Mouse (Mus musculus) olfactory bulb, adult 2 months (tissue): ENCODE data around the gene Rbp7. TPM values are rescaled to one million over a fixed set of nuclear protein-coding genes. Genes with fewer than 3 reads are reported as not detected.
"Not testable (repeated sequence)": the region's sequence is repeated elsewhere in the genome, so short reads cannot be mapped to it uniquely, and the experiment has no call there.

Source experiments
- H3K27ac ChIP-seq: fragments of 200-500 bp; 2 replicates; pipeline ENCODE4 v1.5.1; 2012; ENCODE audit warnings: low read depth, low read length; ENCODE audit not compliant: insufficient read depth
- H3K4me1 ChIP-seq: fragments of 200-500 bp; 2 replicates; pipeline ENCODE4 v1.6.1; 2012; ENCODE audit warnings: low read length; ENCODE audit not compliant: control insufficient read depth, insufficient read depth
- H3K4me3 ChIP-seq: fragments of 200-500 bp; 2 replicates; pipeline ENCODE4 v1.5.1; 2012; ENCODE audit warnings: mild to moderate bottlenecking, low read depth, low read length, moderate library complexity; ENCODE audit not compliant: insufficient read depth
- CTCF ChIP-seq: fragments of 200-500 bp; IDR thresholded peaks from 2 replicates; pipeline ENCODE4 v1.5.1; 2012; ENCODE audit warnings: low read depth, mild to moderate bottlenecking, low read length, moderate library complexity; ENCODE audit not compliant: insufficient read depth
- POLR2A ChIP-seq: fragments of 200-500 bp; IDR thresholded peaks from 2 replicates; pipeline ENCODE4 v1.6.1; 2012; ENCODE audit warnings: mild to moderate bottlenecking, low read depth, low read length, moderate library complexity; ENCODE audit not compliant: insufficient read depth
- WGBS: fragments of 180-500 bp; shearing (Covaris S2); methylation state at CpG from one replicate; pipeline ENCODE4 v1.1.7; 2018; 5-methylcytosine and 5-hydroxymethylcytosine counted together
- polyA plus RNA-seq: library from polyadenylated mRNA; stranded (reverse); fragments of >200 nt; gene quantifications from 2 replicates; pipeline ENCODE4 v1.2.4, GENCODE M21; 2012; ENCODE audit warnings: low replicate concordance; ENCODE audit not compliant: missing spikeins, insufficient read depth, insufficient read length

Gene Rbp7
- polyA plus RNA-seq, 1 experiment: not detected

GRCm38 (mm10) chr4:149485053-149485824 is 30.5 kb upstream of the Rbp7 start, which contains the start of the genes Nmnat1 and Lzic:
TSS of gene Nmnat1 (minus strand) at chr4:149485202.
TSS of gene Lzic (plus strand) at chr4:149485229.
- Histone ChIP-seq H3K4me1 (peaks cover 9% of the 10 kb centered on the region), H3K27ac (peak within 1 kb of the TSS; percentile 59), H3K4me3 (peak within 1 kb of the TSS; percentile 78)
- under 1% methylated on average over 60 of the region's 60 CpGs for WGBS
- TF ChIP-seq CTCF: no peak
- peak; percentile 52 for TF ChIP-seq POLR2A

GRCm38 (mm10) chr4:149484566-149484965 is 29.8 kb upstream of the Rbp7 start:
- Histone ChIP-seq H3K27ac (peak overlapping the region; percentile 59), H3K4me3 (peak overlapping the region; percentile 78), H3K4me1 (peaks cover 9% of the 10 kb centered on the region)
- TF ChIP-seq POLR2A (no peak), CTCF (no peak)
- 16% methylated on average over 3 of the region's 3 CpGs for WGBS

- 88% methylated on average over 11 of the region's 11 CpGs for WGBS
These were observed 22.3 kb upstream of the Rbp7 start, which contains the start of gene Tmem274 for GRCm38 (mm10) chr4:149477078-149477477. TSS of gene Tmem274 (plus strand) at chr4:149477378.

DNA sequence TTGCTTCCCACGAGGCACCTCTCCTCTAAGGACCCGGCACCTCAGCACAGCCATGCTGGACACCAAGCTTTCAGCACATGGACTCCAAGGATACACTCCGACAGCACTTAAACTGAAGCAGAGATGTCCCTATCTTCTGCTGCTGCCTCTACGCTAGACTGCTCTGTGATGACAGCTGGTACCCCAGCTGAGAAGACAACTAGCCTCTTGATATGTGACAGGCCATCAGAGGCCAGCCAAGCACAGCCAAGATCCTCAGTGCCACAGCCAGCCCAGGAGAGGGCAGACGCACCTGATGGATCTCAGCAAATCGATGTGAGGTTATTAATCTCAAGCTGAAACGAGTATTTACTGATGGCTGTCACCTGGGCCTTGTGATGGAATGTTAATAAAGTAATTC is 20.3 kb upstream of the Rbp7 start:
- H3K4me3 ChIP-seq: no peak overlapping the region
- 83% methylated on average over 7 of the region's 7 CpGs for WGBS
- TF ChIP-seq CTCF: no peak
- TF ChIP-seq POLR2A: no peak
- H3K4me1 ChIP-seq: no peaks in the 10 kb centered on the region
- no peak overlapping the region for H3K27ac ChIP-seq

More at GRCm38 (mm10) chr4:149477078-149477477, 22.3 kb upstream of the Rbp7 start, which contains the start of gene Tmem274:
- no peak within 1 kb of the TSS for H3K4me3 ChIP-seq
- TF ChIP-seq POLR2A: no peak
- no peak for TF ChIP-seq CTCF
- H3K27ac ChIP-seq: no peak within 1 kb of the TSS
- no peaks in the 10 kb centered on the region for H3K4me1 ChIP-seq

DNA sequence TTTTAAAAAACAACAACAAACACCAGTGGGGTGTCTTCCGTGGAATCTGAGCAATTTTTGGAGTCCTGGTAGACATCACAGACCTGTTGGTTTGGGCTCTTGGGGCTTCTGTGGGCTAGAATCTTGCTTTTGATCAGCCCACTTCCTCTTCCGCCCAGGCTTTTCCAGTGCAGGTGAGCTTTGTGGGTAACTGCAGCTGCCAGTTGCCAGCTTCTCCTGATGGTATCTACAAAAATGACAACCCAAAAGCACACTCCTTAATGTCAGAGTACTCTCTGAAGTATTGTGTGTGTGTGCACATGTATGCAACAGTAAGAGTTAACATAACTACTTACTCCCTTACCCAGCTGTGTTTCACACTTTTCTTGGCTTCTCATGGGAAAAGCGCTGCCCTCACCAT is 14.8 kb upstream of the Rbp7 start:
- H3K4me1 ChIP-seq: no peaks in the 10 kb centered on the region
- 94% methylated on average over 3 of the region's 3 CpGs for WGBS
- no peak overlapping the region for H3K27ac ChIP-seq
- TF ChIP-seq POLR2A (no peak), CTCF (no peak)
- no peak overlapping the region for H3K4me3 ChIP-seq

DNA sequence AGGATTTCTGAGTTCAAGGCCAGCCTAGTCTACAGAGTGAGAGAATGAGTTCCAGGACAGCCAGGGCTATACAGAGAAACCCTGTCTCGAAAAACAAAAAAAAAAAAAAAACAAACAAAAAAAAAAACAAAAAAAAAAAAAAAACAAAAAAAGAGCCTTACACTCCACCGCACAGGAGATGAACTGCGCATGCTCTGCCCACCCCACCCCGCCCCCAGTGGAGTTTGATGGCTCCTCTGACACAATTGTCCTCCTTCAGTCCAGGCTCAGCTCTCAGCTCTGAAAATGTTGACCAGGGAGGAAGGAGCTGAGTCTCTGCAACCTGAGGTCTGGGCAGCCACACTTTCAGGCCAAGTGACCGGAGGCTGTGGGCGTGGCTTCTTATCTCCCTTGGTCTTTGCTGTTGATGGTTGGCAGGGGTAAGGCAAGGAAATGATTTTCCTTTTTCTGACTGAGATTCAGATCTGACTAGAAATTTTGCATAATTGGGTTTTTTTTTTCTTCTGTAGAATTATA is 8.7 kb upstream of the Rbp7 start:
- 79% methylated on average over 6 of the region's 6 CpGs for WGBS
- Histone ChIP-seq H3K4me1 (no peaks in the 10 kb centered on the region), H3K27ac (no peak overlapping the region), H3K4me3 (no peak overlapping the region)
- no peak for TF ChIP-seq CTCF
- no peak for TF ChIP-seq POLR2A

GRCm38 (mm10) chr4:149462305-149462971 is 7.7 kb upstream of the Rbp7 start:
- no peak overlapping the region for H3K27ac ChIP-seq
- WGBS: 88% methylated on average over 6 of the region's 6 CpGs
- H3K4me3 ChIP-seq: no peak overlapping the region
- H3K4me1 ChIP-seq: no peaks in the 10 kb centered on the region
- TF ChIP-seq POLR2A (no peak), CTCF (no peak)

GRCm38 (mm10) chr4:149461579-149462304 is 7.0 kb upstream of the Rbp7 start:
- no peaks in the 10 kb centered on the region for H3K4me1 ChIP-seq
- no peak overlapping the region for H3K27ac ChIP-seq
- H3K4me3 ChIP-seq: no peak overlapping the region
- TF ChIP-seq POLR2A (no peak), CTCF (no peak)
- 68% methylated on average over 7 of the region's 7 CpGs for WGBS

DNA sequence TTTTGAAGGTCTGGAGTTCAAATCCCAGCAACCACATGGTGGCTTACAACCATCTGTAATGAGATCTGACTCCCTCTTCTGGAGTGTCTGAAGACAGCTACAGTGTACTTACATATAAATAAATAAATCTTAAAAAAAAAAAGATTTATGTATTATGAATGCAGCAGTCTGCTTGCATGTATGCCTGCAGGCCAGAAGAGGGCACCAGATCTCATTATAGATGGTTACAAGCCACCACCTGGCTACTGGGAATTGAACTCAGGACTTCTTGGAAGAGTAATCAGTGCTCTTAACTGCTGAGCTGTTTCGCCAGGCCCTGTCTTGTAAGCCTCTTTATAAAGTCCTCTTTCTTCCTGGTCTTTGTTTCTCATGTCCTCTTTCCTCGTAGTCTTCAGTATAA is 5.7 kb upstream of the Rbp7 start:
- not testable (repeated sequence) for H3K4me1 ChIP-seq, H3K4me3 ChIP-seq, H3K27ac ChIP-seq
- WGBS: 95% methylated on average over 2 of the region's 2 CpGs
